Mouse (Mus musculus): ENCODE measurements around the gene Rln3. TPM values are rescaled to one million over a fixed set of nuclear protein-coding genes. Genes with fewer than 3 reads are reported as not detected.
A peak's percentile ranks its signal among the peaks of the same experiment; 100 is the strongest.

Rln3 gene
- total RNA-seq, 2 experiments from 2014 or later, result not detected

GRCm38 (mm10) chr8:84065037-84065436 lies 20.2 kb upstream of the Rln3 start, which contains the start of gene Gm10643:
TSS of gene Gm10643 (minus strand) at chr8:84065137.
- no peak for DNase-seq

GRCm38 (mm10) chr8:84063861-84064610 lies 19.2 kb upstream of the Rln3 start:
- DNase-seq, result no peak

GRCm38 (mm10) chr8:84060245-84060644 lies 15.4 kb upstream of the Rln3 start:
- DNase-seq, result no peak

- DNase-seq, result no peak
Measured at GRCm38 (mm10) chr8:84059226-84059625, 14.4 kb upstream of the Rln3 start.

- DNase-seq, result no peak
Measured at GRCm38 (mm10) chr8:84057827-84058226, 13.0 kb upstream of the Rln3 start.

- DNase-seq, result no peak
Measured at GRCm38 (mm10) chr8:84053229-84053628, 8.4 kb upstream of the Rln3 start.

GRCm38 (mm10) chr8:84052746-84053145 lies 7.9 kb upstream of the Rln3 start:
- no peak for DNase-seq

GRCm38 (mm10) chr8:84048171-84048570 lies 3.4 kb upstream of the Rln3 start:
- DNase-seq, result no peak

- DNase-seq, result no peak
Measured at GRCm38 (mm10) chr8:84046505-84046904, 1.7 kb upstream of the Rln3 start.

GRCm38 (mm10) chr8:84044103-84044502 lies 697 bp downstream of the Rln3 start:
- no peak for DNase-seq

GRCm38 (mm10) chr8:84042948-84043342 lies 1.9 kb downstream of the Rln3 start:
- DNase-seq, result no peak

- DNase-seq, result peak; percentile 27 to 29
Measured at GRCm38 (mm10) chr8:84042066-84042947, 2.5 kb downstream of the Rln3 start, which contains the start of gene Il27ra. TSS of gene Il27ra (minus strand) at chr8:84042589.

GRCm38 (mm10) chr8:84039050-84039449 lies 5.8 kb downstream of the Rln3 start:
- peak; percentile 68 to 71 for DNase-seq

- no peak for DNase-seq
Measured at GRCm38 (mm10) chr8:84038015-84038414, 6.8 kb downstream of the Rln3 start.

GRCm38 (mm10) chr8:84032777-84033176 lies 12.0 kb downstream of the Rln3 start:
- no peak for DNase-seq

- DNase-seq, result no peak
Measured at GRCm38 (mm10) chr8:84029272-84029671, 15.5 kb downstream of the Rln3 start.

- DNase-seq, result no peak
Measured at GRCm38 (mm10) chr8:84027449-84027848, 17.4 kb downstream of the Rln3 start.

GRCm38 (mm10) chr8:84025863-84026262 lies 18.9 kb downstream of the Rln3 start:
- DNase-seq, result no peak

GRCm38 (mm10) chr8:84024171-84024570 lies 20.6 kb downstream of the Rln3 start:
- DNase-seq, result no peak

GRCm38 (mm10) chr8:84023631-84024030 lies 21.2 kb downstream of the Rln3 start:
- no peak for DNase-seq

GRCm38 (mm10) chr8:84023085-84023484 lies 21.7 kb downstream of the Rln3 start:
- DNase-seq, result no peak

GRCm38 (mm10) chr8:84021569-84021968 lies 23.2 kb downstream of the Rln3 start:
- no peak for DNase-seq

GRCm38 (mm10) chr8:84021096-84021495 lies 23.7 kb downstream of the Rln3 start, which contains the start of gene Palm3:
TSS of gene Palm3 (plus strand) at chr8:84021471.
- DNase-seq, result no peak
